Mouse (Mus musculus) brain, embryonic 14.5 days (tissue): Measurements from ENCODE around the gene Runx1. TPM values are rescaled to one million over a fixed set of nuclear protein-coding genes. Genes with fewer than 3 reads are reported as not detected.

ENCODE experiments used
- DNase-seq: peaks from one replicate; pipeline ENCODE4 v3.0.0-alpha.2; 2011; ENCODE audit warnings: low read depth
- CTCF ChIP-seq: fragments of 200-500 bp; IDR thresholded peaks from 2 replicates; pipeline ENCODE4 v1.5.1; 2012; ENCODE audit warnings: inconsistent platforms, mild to moderate bottlenecking, moderate library complexity, borderline replicate concordance; ENCODE audit not compliant: insufficient read depth, insufficient read length; ENCODE audit errors: extremely low read depth
- POLR2A ChIP-seq: fragments of 200-500 bp; IDR thresholded peaks from 2 replicates; pipeline ENCODE4 v1.6.1; 2012; ENCODE audit warnings: mild to moderate bottlenecking, inconsistent platforms, borderline replicate concordance; ENCODE audit not compliant: poor library complexity, insufficient read depth, insufficient read length, severe bottlenecking; ENCODE audit errors: extremely low read depth
- polyA plus RNA-seq: library from polyadenylated mRNA; depleted of rRNA; stranded (reverse); fragments of >200 nt; gene quantifications from 2 replicates; pipeline ENCODE4 v1.2.3, GENCODE M21; 2012

The Runx1 gene
- polyA plus RNA-seq, 1 experiment = 1.4 TPM

DNA sequence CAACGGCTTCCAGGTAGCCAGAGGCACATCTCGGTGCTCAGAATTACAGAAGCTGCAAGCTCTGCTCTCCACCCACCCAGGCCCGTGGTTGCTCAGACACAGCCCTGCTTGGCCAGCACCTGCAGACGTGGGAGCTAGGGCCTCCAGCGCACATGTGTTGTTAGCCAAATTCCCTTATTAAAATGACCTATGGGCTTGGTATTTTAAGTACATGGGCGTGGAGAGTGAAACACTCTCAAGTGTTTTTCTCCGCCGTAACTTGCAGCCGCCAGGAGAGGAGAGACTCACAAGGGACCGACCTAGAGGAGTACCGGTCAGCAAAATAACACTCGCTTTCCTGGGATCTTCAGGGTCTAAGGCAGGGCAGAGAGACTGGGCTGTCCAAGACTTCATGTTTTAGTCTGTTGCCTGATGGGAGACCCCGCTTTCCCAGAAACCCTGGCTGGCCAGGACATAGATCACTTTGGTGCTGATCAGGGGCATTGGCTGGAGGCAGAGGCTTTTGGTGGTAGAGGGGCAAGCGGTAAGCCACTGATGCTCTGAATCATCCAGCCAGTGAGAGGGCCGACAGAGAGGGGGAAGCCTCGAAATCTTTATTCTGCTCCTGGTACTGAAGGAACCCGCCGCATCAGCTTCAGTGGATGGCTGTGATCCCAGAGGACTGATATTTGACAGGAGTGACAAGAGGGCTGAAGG is 151.7 kb downstream of the Runx1 start:
- no peak for TF ChIP-seq POLR2A
- TF ChIP-seq CTCF = no peak
- no peak for DNase-seq

GRCm38 (mm10) chr16:92668807-92669206 is 157.1 kb downstream of the Runx1 start:
- DNase-seq = no peak
- TF ChIP-seq CTCF (no peak), POLR2A (no peak)

- TF ChIP-seq CTCF (no peak), POLR2A (no peak)
- no peak for DNase-seq
Measured at GRCm38 (mm10) chr16:92661757-92662156, 164.2 kb downstream of the Runx1 start.

GRCm38 (mm10) chr16:92656750-92657149 is 169.2 kb downstream of the Runx1 start:
- TF ChIP-seq POLR2A = no peak
- TF ChIP-seq CTCF = no peak
- DNase-seq = no peak

DNA sequence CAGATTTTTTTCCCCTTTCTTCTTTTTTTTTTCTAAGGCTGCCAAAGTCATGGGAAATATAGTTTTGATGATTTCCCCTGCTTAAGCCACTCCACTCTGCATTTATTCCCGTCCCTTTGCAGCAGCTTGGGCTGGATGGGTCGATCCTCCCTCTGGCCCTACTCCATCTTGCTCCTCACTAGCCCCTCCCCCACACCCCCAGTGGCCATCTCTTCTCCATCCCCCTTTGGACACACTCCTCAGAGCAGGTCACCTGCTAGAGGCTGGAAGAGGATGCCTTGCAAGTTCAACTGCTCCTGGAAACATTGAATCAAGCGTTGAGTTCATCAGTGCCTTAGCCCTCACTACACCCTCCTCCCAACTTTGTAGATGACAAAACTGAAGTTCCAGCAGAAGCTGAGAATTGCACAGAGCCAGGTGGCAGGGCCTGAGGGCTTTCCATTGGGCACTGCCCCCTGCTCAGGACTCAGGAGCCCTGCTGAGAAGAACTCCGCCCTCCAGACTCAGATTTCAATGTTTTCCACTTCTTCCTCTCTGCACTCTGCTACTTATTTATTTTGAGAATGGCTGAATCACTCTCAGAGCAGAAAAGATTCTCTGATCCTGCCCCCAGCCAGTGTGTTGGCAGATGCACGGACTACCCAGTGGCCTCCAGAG is 171.5 kb downstream of the Runx1 start:
- TF ChIP-seq CTCF (no peak), POLR2A (no peak)
- DNase-seq = no peak

DNA sequence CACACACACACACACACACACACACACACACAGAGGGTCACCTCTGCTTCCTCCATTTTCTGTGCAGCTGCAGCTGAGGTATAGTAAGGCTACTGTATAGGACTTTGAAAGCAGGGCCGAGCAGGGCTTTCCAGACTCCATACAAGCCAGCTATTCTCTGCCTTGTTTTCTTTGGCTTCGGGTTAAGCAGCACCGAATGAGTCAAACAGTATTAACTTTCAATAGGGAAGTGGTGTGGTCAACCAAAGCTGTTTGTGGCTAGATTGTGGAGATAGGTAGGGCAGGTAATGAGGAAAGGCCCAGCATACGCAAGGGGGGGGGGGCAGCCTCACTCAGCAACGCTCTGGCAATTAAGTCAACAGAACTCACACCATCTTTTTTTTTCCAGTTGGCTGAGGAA is 172.1 kb downstream of the Runx1 start:
- TF ChIP-seq POLR2A (no peak), CTCF (no peak)
- DNase-seq = no peak

DNA sequence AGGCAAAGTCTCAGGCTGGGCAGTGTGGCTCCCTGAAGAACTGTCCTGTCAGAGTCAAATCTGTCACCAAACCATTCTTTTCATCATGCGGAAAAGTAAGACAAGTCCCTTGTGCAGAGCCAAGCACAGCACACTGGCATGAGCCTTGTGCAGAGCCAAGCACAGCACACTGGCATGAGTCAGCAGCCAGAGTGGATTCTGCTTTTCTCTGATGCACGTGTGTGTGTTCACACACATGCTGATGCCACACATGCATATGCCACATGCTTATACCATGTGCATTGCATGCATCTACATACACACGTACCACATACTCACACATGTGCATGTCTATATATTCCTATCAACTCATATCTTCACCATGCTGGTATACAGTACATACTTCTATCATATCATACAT is 174.7 kb downstream of the Runx1 start:
- DNase-seq = no peak
- TF ChIP-seq POLR2A = no peak
- no peak for TF ChIP-seq CTCF

- no peak for DNase-seq
- no peak for TF ChIP-seq CTCF
- no peak for TF ChIP-seq POLR2A
Measured at GRCm38 (mm10) chr16:92646153-92646552, 179.8 kb downstream of the Runx1 start.

DNA sequence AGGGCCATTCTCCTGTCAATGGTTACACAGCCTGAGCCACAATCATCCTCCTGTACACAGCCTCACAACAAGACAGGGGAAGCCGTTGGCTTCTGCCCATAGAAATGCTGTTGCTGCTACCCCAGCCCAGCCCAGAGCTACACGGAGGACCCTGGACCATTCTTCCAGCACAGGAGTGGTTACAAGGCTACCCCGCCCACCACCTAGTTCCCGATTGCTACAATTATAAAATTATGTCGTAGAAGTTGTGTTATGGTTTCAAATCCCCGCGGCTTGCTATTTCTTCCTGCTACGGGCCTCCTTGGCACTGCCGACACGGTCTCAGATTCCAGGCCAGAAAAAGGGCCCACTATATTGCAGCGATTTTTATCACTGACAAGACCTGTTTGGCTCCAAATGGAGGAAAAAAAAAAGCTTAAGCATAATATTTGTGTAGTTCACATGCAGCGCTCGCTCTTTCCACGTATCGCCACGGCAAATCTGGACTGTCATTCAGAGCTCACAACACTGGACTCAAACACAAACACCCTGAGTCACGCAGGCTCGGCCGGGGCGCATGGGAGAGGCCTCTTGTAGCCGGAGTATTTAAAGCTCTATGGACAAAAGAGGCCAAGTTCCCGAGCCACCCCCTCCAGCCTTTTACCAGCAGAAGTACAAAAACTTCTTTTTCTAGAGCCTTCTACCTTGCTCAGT is 180.4 kb downstream of the Runx1 start:
- no peak for TF ChIP-seq POLR2A
- no peak for TF ChIP-seq CTCF
- no peak for DNase-seq

- no peak for DNase-seq
- TF ChIP-seq CTCF (no peak), POLR2A (no peak)
Measured at GRCm38 (mm10) chr16:92644718-92645422, 181.1 kb downstream of the Runx1 start.

DNA sequence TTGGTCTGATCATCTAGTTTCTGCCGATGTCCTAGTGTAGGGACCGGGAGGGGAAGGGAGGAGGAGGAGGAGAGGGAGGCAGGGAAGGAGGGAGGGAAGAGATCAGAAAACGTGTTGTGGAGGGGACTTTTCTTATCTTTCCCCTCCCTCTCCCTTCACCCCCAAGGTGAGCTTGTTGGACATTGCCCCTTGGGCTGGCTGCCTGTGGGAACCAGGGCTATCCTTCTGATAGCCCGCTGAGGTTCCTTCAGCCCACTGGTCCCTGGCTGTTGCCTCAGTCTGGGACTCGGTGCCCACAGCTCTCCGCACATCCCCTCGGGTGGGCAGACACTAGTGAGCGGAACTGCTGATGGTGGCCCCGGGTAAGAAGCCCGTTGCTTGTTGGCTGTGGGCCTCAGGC is 181.6 kb downstream of the Runx1 start:
- TF ChIP-seq POLR2A (no peak), CTCF (no peak)
- DNase-seq = no peak
